8 mouse cellular contexts compared by ENCODE assay signal in genomic region chr12:57229703-57230102, GRCm38 (mm10). TPM values are rescaled to one million over a fixed set of nuclear protein-coding genes. Genes with fewer than 3 reads are reported as not detected.
DNase-seq lines count a peak whose midpoint lies in the region; ATAC-seq and TF ChIP-seq lines count a peak whose summit lies in the region.

No protein-coding gene starts in this region.

- H3K9ac ChIP-seq in heart, embryonic 13.5 days, result peak overlapping the region; percentile 95
- peak overlapping the region; percentile 71 for H3K9ac ChIP-seq in hindbrain, embryonic 11.5 days (ENCODE audit: low read depth, low read length)

- peak overlapping the region; percentile 88 for H3K4me3 ChIP-seq in heart, embryonic 13.5 days
- peak overlapping the region; percentile 78 for H3K4me3 ChIP-seq in G1E (ENCODE audit: low read depth, low read length)
- peak overlapping the region; percentile 65 for H3K4me3 ChIP-seq in hindbrain, embryonic 11.5 days (ENCODE audit: low read depth, low read length)

- no peak for DNase-seq in heart, adult 8-10 months (ENCODE audit: low spot score)
- DNase-seq in G1E (ENCODE audit: low spot score), result no peak
- DNase-seq in hindbrain, embryonic 11.5 days (ENCODE audit: low spot score), result no peak
- DNase-seq in adrenal gland, adult 18-20 months (ENCODE audit: low spot score in 2 of 2), result no peak
- DNase-seq in ovary, postnatal 10 days (ENCODE audit: low spot score), result no peak

- peaks cover 18% of the 10 kb centered on the region for H3K4me1 ChIP-seq in heart, embryonic 13.5 days
- H3K4me1 ChIP-seq in G1E (ENCODE audit: insufficient read depth, low read depth, low read length), result peaks cover 52% of the 10 kb centered on the region
- H3K4me1 ChIP-seq in hindbrain, embryonic 11.5 days (replicated peaks; ENCODE audit: control insufficient read depth, insufficient read depth, low read length), result peaks cover 2% of the 10 kb centered on the region; the same call in 1 of the 2 replicates

- H3K9me3 ChIP-seq in heart, embryonic 13.5 days, result no peaks in the 10 kb centered on the region
- H3K9me3 ChIP-seq in G1E (replicated peaks), result no peaks in the 10 kb centered on the region
- no peaks in the 10 kb centered on the region for H3K9me3 ChIP-seq in hindbrain, embryonic 11.5 days (ENCODE audit: control insufficient read depth, low read length)

- peaks cover 3% of the 10 kb centered on the region for H3K36me3 ChIP-seq in heart, embryonic 13.5 days
- peaks cover 11% of the 10 kb centered on the region for H3K36me3 ChIP-seq in G1E (replicated peaks)
- no peaks in the 10 kb centered on the region for H3K36me3 ChIP-seq in hindbrain, embryonic 11.5 days (ENCODE audit: control insufficient read depth, insufficient read depth, low read length)

- H3K27ac ChIP-seq in heart, embryonic 13.5 days (replicated peaks), result peak overlapping the region; percentile 91
- H3K27ac ChIP-seq in hindbrain, embryonic 11.5 days (ENCODE audit: low read depth, low read length), result 0 out of 2 replicates have a peak overlapping the region, but pooled peaks have one; percentile 52

- 21% methylated on average over 4 of the region's 4 CpGs for WGBS in heart, embryonic 13.5 days
- 42% methylated on average over 4 of the region's 4 CpGs for WGBS in hindbrain, embryonic 11.5 days

- peak overlapping the region; percentile 81 for H3K4me2 ChIP-seq in heart, embryonic 13.5 days
- H3K4me2 ChIP-seq in hindbrain, embryonic 11.5 days (replicated peaks; ENCODE audit: low read depth, low read length), result peak overlapping the region; percentile 48

- H3K27me3 ChIP-seq in heart, embryonic 13.5 days (replicated peaks), result no peaks in the 10 kb centered on the region
- H3K27me3 ChIP-seq in G1E (ENCODE audit: insufficient read depth, low read length), result no peaks in the 10 kb centered on the region
- H3K27me3 ChIP-seq in hindbrain, embryonic 11.5 days (ENCODE audit: control insufficient read depth, insufficient read depth, low read length), result no peaks in the 10 kb centered on the region

- no peak for ATAC-seq in heart, embryonic 13.5 days (ENCODE audit: extremely low read depth, insufficient number of reproducible peaks, low FRiP score, low TSS enrichment)
- no peak for ATAC-seq in G1E (ENCODE audit: extremely low read depth, insufficient number of reproducible peaks, low FRiP score, poor library complexity, severe bottlenecking)
- peak; percentile 18 for ATAC-seq in hindbrain, embryonic 11.5 days (ENCODE audit: low FRiP score)
- ATAC-seq in megakaryocyte progenitor cell, adult 5-6 weeks (replicated peaks; ENCODE audit: poor library complexity), result 0 out of 2 replicates have a peak, but pooled peaks have one; percentile 6
- ATAC-seq in inflammation-experienced regulatory T-cells, adult 6 months, result no peak

- no peak for TF ChIP-seq CTCF in G1E (IDR thresholded peaks at IDR 0.05; ENCODE audit: low read depth, low read length)

RNA-seq across cellular contexts. Expression of gene Prps1l3, which starts 0.5 kb away (rescaled TPM):
- polyA plus RNA-seq in heart, embryonic 13.5 days (2015; fragmentation: Nextera tagmentation; extraction: Ambion mirVana), result 32.3 and 34.7 TPM in 2 replicates
- total RNA-seq in heart, adult 8-10 months (2022), result 10 to 100 TPM; 16.0 to 19.4 (median 18.2) TPM
- 130 and 142 TPM in 2 replicates for total RNA-seq in G1E (2014; fragmentation: Nextera tagmentation)
- 191 and 203 TPM in 2 replicates for total RNA-seq in G1E (2017)
- 39.2 and 41.0 TPM in 2 replicates for polyA plus RNA-seq in G1E (2012)
- polyA plus RNA-seq in hindbrain, embryonic 11.5 days (2014; fragmentation: Nextera tagmentation; extraction: Ambion mirVana), result 69.9 and 70.3 TPM in 2 replicates
- 52.8 and 56.9 TPM in 2 replicates for total RNA-seq in megakaryocyte progenitor cell, adult 5-6 weeks (2015)
- total RNA-seq in megakaryocyte progenitor cell, adult 5-6 weeks (2017), result 87.5 and 99.7 TPM in 2 replicates
- 10 to 100 TPM; 29.4 to 37.8 TPM for total RNA-seq in adrenal gland, adult 18-20 months (2021)
- polyA plus RNA-seq in inflammation-experienced regulatory T-cells, adult 6 months (2017; shearing (Covaris generic)), result 10 to 100 TPM; 55.6 to 67.5 (median 59.2) TPM

RNA-seq across cellular contexts. Expression of gene Mipol1, which starts 0.5 kb away (rescaled TPM):
- polyA plus RNA-seq in heart, embryonic 13.5 days (2015; fragmentation: Nextera tagmentation; extraction: Ambion mirVana), result 7.1 and 7.5 TPM in 2 replicates
- 1 to 10 TPM; 2.9 to 6.3 (median 4.0) TPM for total RNA-seq in heart, adult 8-10 months (2022)
- total RNA-seq in G1E (2014; fragmentation: Nextera tagmentation) (44.8 and 49.7 TPM in 2 replicates), G1E (2017) (17.4 and 23.7 TPM in 2 replicates)
- polyA plus RNA-seq in G1E (2012), result 4.4 and 5.2 TPM in 2 replicates
- 7.4 and 8.4 TPM in 2 replicates for polyA plus RNA-seq in hindbrain, embryonic 11.5 days (2014; fragmentation: Nextera tagmentation; extraction: Ambion mirVana)
- total RNA-seq in megakaryocyte progenitor cell, adult 5-6 weeks (2015), result 7.4 and 8.8 TPM in 2 replicates
- 5.2 and 10.9 TPM in 2 replicates for total RNA-seq in megakaryocyte progenitor cell, adult 5-6 weeks (2017)
- total RNA-seq in adrenal gland, adult 18-20 months (2021), result 1 to 10 TPM; 8.1 to 8.4 TPM
- polyA plus RNA-seq in inflammation-experienced regulatory T-cells, adult 6 months (2017; shearing (Covaris generic)), result 10 to 100 TPM in 2 of 3 experiments, 1 to 10 TPM in 1; 6.7 to 17.1 (median 13.9) TPM

RNA-seq across cellular contexts. Expression of gene Slc25a21, which starts 32.4 kb away (rescaled TPM):
- polyA plus RNA-seq in heart, embryonic 13.5 days (2015; fragmentation: Nextera tagmentation; extraction: Ambion mirVana), result 0.68 and 1.5 TPM in 2 replicates
- under 1 TPM; 0.20 to 0.72 (median 0.58) TPM for total RNA-seq in heart, adult 8-10 months (2022)
- total RNA-seq in G1E (2014; fragmentation: Nextera tagmentation), result 32.0 and 37.0 TPM in 2 replicates
- 14.6 and 16.2 TPM in 2 replicates for total RNA-seq in G1E (2017)
- polyA plus RNA-seq in G1E (2012), result 9.1 and 9.7 TPM in 2 replicates
- 1.2 and 1.5 TPM in 2 replicates for polyA plus RNA-seq in hindbrain, embryonic 11.5 days (2014; fragmentation: Nextera tagmentation; extraction: Ambion mirVana)
- total RNA-seq in megakaryocyte progenitor cell, adult 5-6 weeks (2015), result 8.0 and 12.4 TPM in 2 replicates
- total RNA-seq in megakaryocyte progenitor cell, adult 5-6 weeks (2017), result 6.5 and 10.4 TPM in 2 replicates
- total RNA-seq in adrenal gland, adult 18-20 months (2021), result under 1 TPM; 0.64 to 0.66 TPM
- not detected for polyA plus RNA-seq in inflammation-experienced regulatory T-cells, adult 6 months (2017; shearing (Covaris generic))

Comparison
In these comparisons a context has a peak if more than half of its experiments do, and no peak if none do; other contexts are left out.
1. ATAC-seq: peak in hindbrain, embryonic 11.5 days (single experiment) and megakaryocyte progenitor cell, adult 5-6 weeks (single experiment); none in heart, embryonic 13.5 days (single experiment), G1E (single experiment) and inflammation-experienced regulatory T-cells, adult 6 months (single experiment).
2. RNA of gene Slc25a21, which starts 32.4 kb away (total RNA-seq): 14.6 to 37.0 TPM in G1E and 6.5 to 12.4 TPM in megakaryocyte progenitor cell, adult 5-6 weeks; 0.64 to 0.66 TPM in adrenal gland, adult 18-20 months and 0.20 to 0.72 TPM in heart, adult 8-10 months; every median in the first group is over 4 times any median in the second.
3. Peak in every context shown above with its lines, with median percentiles within 50 percentile points of each other: H3K4me3 ChIP-seq.